Mouse (Mus musculus): ENCODE measurements around the gene Pigs.

- TF ChIP-seq POLR2A (IDR thresholded peaks at IDR 0.05; ENCODE audit: low read depth, low read length) (no peak), CTCF (conservative IDR thresholded peaks at IDR 0.05; ENCODE audit: insufficient read depth, insufficient read length, low read depth, low read length) (no peak)
These were observed 52.1 kb downstream of the Pigs start for GRCm38 (mm10) chr11:78380351-78380750.
